Mouse (Mus musculus) retina, postnatal 1 day (tissue): Measurements from ENCODE around the gene Glp1r.

Source experiments
- DNase-seq: peaks from one replicate; pipeline ENCODE4 v3.0.0-alpha.2; 2012

The Glp1r gene

DNA sequence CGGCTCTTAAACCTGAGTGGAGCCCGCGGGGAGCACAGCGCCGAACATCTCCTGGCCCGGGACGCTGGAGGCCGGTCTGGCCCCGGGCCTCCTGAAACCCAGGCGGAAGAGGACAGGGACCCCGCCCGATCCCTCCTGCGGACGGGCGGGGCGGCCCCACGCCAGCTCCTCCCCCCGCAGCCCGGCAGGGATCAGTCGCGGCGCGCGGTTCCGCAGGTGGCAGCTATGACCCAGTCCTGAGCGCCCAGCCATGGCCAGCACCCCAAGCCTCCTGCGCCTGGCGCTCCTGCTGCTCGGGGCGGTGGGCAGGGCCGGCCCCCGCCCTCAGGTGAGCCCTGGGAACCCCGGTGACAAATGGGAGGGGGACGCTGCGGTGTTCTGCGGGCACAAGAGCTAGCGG, at the start of gene Glp1r:
TSS of gene Glp1r (plus strand) at position 191 of the 400 bp plus-strand sequence.
- DNase-seq, result peak; percentile 43

GRCm38 (mm10) chr17:30852345-30852744, 49.3 kb upstream of the Glp1r start:
- DNase-seq, result no peak

GRCm38 (mm10) chr17:30857347-30857746, 44.3 kb upstream of the Glp1r start:
- no peak for DNase-seq

DNA sequence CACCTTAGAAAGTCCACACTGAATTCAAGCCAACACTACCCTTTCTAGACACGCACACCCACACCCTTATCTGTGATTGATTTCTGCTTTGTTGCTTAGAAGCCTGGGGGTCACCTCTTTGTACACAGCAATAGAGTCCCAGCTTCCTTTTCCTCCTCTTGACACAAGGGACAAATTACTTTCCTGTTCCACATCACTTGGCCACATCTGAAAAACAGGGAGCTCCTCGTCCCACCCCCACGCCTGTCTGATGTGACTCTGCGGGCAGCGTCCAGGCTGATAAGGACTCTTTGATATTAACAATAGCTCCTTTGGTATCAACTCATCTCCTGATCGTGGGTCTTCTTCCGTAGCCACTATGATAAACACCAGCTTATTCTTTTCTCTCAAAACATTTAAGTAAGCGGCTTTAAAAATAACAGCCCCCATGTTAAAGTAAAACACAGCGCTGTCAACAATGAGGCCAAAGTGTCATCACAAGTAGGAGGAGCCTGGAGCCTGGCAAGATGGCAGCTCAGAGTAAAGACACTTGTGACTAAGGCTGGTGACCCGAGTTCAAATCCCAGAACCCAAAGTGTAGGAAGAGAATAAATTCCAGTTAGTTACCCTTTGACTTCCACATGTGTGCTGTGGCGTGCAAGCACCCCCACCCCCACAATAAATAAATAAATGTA, 42.9 kb upstream of the Glp1r start:
- no peak for DNase-seq

DNA sequence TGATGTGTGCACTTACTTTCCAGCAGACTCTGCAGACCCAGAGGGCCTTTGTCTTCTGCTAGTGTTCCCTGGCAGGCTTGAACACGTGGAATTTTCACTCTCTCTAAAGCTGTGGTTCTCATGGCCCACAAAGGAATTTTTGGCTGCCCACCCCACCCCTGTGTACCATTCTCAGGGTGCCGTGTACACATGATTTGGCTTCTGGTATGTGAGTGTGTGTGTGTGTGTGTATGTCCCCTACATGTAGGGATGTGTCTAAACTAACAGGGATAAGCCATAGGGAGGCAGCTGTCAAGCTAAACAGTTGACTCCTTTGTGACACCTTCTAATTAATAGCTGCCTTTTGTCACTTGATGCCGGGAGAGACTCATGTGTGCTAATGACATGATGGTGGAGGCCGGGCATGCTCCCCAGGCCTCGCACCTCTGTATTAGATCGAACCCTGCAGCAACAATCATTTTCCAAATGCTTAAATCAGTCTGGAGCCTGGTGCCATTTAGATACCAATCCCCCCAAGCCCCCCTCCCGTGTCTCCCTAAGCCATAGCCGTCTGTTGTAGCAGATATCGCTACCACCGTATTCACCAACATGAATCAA, 41.5 kb upstream of the Glp1r start:
- DNase-seq, result peak; percentile 74

DNA sequence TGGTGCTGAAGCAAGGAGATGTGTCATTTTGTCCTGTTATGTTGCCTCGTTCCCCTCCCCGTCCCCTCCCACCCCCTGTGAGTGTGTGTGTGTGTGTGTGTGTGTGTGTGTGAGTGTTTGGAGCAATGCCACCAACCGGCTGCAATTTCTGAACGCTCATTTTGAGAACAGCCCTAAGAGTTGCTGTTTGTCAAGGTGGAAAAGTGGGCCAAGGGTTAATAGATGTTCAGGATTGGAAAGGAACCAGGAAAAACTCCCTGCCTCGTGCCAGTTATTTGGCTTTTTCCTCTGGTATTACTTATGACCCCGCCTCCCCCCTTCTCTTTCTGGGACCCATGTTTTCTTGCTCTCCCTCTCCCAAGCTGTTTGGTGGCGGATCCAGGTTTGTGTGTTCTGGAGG, 41.0 kb upstream of the Glp1r start:
- no peak for DNase-seq

GRCm38 (mm10) chr17:30866281-30866680, 35.3 kb upstream of the Glp1r start:
- DNase-seq, result no peak

DNA sequence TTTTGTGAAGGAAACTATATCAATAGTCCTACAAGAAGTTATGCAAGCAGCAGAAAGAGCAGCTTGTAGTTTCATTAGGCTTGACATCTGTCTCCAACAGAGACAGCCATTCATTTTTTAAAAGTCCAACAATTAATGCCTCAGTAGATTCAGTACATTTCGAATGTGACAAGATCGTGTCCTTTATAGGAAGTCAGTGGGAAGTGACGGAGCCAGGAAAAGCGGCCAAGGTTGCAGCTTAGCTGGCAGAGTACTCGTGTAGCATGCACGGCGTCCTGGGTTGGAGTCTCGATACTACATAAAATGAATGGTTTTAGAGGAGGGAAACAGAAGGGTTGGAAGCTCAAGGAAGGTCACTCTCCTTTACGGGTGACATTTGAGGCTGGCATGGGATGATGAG, 34.7 kb upstream of the Glp1r start:
- DNase-seq, result no peak

- no peak for DNase-seq
Observed at GRCm38 (mm10) chr17:30871040-30871439, 30.6 kb upstream of the Glp1r start.

DNA sequence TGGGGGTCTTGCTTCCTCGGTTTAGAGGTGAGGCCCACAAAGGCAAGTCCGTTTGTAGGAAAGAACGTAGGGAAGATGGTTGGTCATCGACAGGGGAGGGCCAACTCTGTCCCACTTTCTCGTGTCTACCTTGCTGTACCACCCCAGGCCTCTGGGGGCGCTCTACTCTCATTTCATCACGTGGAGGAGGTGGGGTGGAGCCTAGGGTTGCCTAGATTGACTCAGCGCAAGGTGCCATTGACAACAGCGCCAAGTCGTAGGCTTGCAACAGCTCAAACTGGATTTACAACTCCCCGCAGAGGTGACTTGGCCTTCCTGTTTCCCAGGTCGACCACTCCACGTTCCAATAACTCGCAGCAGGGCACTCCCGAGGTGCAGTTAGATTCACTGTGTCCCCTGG, 27.3 kb upstream of the Glp1r start:
- no peak for DNase-seq

DNA sequence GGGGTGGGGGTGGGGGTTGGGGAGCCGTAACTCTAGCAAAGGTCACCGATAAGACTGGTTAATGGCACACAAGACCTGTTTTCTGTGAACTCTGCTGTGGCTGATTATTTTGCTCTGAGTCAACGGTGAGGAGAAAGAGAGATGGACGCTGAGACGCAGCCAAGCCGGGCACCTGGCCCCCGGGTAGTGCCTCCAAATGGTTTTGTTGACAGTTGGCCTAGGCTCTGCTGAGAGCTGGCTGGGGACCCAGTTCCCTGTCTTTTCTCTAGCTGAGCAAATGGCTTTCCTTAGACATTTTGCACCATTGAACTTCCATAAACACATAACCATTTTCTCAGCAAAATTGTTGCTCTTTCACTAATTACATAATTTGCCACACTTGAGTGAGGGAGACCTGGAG, 24.2 kb upstream of the Glp1r start:
- no peak for DNase-seq

GRCm38 (mm10) chr17:30878626-30879025, 23.0 kb upstream of the Glp1r start:
- DNase-seq, result no peak

- DNase-seq, result no peak
Observed at GRCm38 (mm10) chr17:30880391-30880790, 21.2 kb upstream of the Glp1r start.

DNA sequence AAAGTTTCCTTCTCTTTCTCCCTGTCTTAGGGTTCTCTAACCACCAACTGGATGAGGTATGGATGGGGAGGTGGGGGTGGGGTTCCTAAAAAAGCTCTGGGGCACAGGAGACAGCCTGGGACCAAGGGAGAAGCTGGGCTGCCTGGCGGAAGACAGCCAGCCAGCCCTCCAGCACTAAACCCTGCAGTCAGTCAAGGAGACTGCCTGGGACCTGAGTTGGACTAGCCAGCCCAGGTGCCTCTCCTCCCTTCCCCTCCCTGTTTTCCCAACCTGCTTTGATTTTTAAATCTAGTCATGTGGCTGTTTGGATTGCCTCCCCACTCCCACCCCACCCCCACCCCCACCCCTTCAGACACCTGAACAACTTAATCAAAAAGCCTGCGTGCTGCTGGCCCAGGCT, 20.6 kb upstream of the Glp1r start:
- no peak for DNase-seq

- DNase-seq, result peak; percentile 38
Observed at GRCm38 (mm10) chr17:30882206-30882605, 19.4 kb upstream of the Glp1r start.

GRCm38 (mm10) chr17:30883534-30883933, 18.1 kb upstream of the Glp1r start:
- DNase-seq, result no peak

DNA sequence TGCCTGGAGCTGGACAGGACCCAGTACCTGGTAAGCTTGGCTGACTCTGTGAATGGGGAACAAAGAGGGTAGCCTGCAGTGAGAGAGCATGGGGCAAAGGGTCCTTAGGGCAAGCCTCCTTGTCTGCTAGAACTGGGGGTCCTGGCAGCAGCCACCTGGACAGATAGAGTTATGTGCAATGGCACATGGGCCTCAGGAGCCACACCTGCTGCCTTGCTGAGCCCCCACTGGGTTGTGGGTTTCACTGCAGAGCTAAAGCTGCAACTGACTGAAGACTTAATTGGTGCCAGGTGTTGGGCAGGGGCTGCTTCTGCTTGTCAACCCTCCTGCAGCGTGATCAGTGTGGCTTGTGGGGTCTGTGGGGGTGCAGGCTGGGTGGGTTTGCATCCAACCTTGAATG, 9.5 kb upstream of the Glp1r start:
- DNase-seq, result no peak

DNA sequence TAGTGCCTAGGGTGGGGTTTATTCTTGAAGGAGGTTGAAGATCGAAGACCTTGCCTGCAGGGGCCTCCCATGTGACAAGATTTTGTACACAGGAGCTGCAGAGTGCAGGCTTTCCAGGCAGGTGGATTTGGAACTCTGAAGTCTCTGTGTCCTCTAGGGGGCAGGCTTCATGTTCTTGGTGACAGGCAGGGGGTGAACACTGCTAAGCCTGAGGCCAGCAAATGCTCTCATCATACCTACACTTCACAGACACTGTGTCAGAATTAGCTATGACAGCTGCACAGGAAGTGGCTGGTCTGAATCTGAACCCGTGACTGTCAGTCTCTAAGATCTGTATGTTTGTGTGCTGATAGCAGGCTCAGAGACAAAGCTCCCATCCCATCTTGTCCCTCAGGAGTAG, 8.9 kb upstream of the Glp1r start:
- peak; percentile 52 for DNase-seq

DNA sequence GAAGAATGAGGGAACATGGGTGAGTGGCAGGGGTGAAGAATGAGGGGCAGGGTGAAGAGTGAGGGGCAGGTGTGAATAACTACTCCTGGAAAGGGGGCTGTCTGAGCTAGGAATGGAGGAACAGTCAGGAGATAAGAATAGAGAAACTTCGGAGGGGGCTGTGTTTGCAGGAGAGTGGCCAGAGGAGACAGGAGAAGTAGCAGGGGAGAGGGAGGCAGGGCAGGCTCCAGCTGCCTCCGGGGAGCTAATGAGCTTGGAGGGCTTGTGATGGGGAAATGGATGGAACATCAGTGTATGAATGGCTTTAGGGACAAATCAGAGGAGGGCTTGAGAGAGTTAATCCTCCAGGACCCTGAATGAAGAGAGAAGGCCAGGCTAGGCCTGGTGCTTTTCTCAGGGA, 4.5 kb upstream of the Glp1r start:
- peak; percentile 27 for DNase-seq

GRCm38 (mm10) chr17:30904096-30904495, 2.5 kb downstream of the Glp1r start:
- no peak for DNase-seq

DNA sequence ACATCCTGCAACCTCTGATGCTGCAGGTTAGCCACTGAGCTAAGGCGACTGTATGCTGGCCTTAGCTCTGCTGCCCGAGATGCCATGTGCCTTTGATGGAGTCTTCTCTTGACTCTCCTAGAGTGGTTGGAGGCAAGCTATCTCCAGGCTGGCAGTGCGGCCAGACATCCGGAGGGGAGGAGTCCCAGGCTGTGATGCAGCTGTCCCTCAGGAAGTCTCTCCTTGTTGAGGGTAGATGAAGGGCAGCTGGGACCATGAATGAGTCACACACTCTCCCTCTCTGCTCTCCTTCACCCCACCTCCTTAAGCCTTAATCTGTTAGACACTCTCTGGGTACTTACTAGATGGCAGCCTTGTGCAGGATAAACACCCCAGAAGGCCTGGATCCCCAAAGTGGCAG, 6.0 kb downstream of the Glp1r start:
- no peak for DNase-seq

GRCm38 (mm10) chr17:30910866-30911731, 9.5 kb downstream of the Glp1r start:
- no peak for DNase-seq

DNA sequence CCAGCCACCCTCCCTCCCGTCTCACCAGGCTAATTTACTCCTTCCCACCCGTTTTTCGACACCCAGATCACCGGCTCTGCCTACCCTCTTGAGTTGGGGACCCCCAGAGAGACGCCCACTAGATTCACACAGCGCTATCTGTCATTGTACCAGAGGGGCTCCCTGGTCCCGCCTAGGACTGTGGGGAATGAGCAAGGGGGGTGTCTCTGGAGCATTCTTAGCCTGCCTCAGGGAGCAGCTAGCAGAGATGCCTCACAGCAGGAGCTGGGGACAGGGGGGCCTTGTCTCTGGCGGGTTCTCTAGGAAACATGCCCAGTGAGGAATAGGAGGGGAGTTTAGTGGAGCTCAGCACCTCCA, 10.1 kb downstream of the Glp1r start:
- no peak for DNase-seq

GRCm38 (mm10) chr17:30912536-30912935, 10.9 kb downstream of the Glp1r start:
- DNase-seq, result no peak
